Mouse (Mus musculus) stomach, postnatal 0 days (tissue): ENCODE data around the gene Irgc1.

ENCODE experiments used
- CTCF ChIP-seq: IDR thresholded peaks from 2 replicates; pipeline ENCODE4 v1.5.1; 2016; ENCODE audit warnings: antibody characterized with exemption, low read depth, mild to moderate bottlenecking, moderate library complexity
- EP300 ChIP-seq: optimal IDR thresholded peaks from 2 replicates; pipeline ENCODE3; 2016; ENCODE audit warnings: antibody characterized with exemption

GRCm38 (mm10) chr7:24470356-24470755 is 18.3 kb upstream of the Irgc1 start:
- no peak for TF ChIP-seq CTCF
- TF ChIP-seq EP300: no peak
